Mouse (Mus musculus) G1E (cell line): ENCODE results near the gene Cbx1.

Source experiments
- CTCF ChIP-seq: IDR thresholded peaks from 2 replicates; pipeline ENCODE4 v1.5.1; 2012; ENCODE audit warnings: low read depth, low read length, inconsistent platforms, mixed read lengths
- POLR2AphosphoS5 ChIP-seq: IDR thresholded peaks from 2 replicates; pipeline ENCODE4 v1.6.1; 2012; ENCODE audit warnings: low read depth, low read length, inconsistent platforms; ENCODE audit not compliant: insufficient replicate concordance

DNA sequence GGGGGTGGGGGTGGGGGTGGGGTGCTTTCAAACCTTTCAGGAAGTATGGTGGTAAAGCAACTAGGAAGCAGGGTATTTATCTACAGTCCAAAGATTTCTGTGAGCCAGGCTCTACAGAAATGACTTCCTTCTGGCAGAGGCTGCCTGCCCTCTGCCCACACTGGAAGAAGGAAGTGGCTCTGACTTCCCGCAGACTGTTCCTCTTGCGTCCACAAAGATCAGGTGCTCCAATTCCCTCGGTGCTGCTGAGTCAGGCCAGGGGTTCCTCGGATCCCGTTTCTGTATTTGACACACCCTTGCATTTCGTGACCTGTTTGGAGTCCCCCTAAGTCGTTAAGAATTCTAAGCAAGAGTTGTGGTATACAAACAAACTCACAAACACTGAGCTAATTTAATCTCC, 23.3 kb upstream of the Cbx1 start:
- no peak for TF ChIP-seq CTCF
- TF ChIP-seq POLR2AphosphoS5 = no peak
